Mouse (Mus musculus): Measurements from ENCODE around the gene Dock1. TPM values are rescaled to one million over a fixed set of nuclear protein-coding genes. Genes with fewer than 3 reads are reported as not detected.
A peak's percentile ranks its signal among the peaks of the same experiment; 100 is the strongest.

Dock1 gene
- polyA plus RNA-seq, 1 experiment from 2014 or later = 18.4 TPM

- Histone ChIP-seq H3K4me2 (replicated peaks) (no peak overlapping the region), H3K36me3 (no peaks in the 10 kb centered on the region), H3K9ac (no peak overlapping the region), H3K4me1 (peaks cover 8% of the 10 kb centered on the region; the same call in 1 of the 2 replicates), H3K27me3 (replicated peaks) (no peaks in the 10 kb centered on the region), H3K27ac (no peak overlapping the region), H3K9me3 (no peaks in the 10 kb centered on the region), H3K4me3 (no peak overlapping the region)
- no peak for ATAC-seq (ENCODE audit: low FRiP score, low read depth)
- 69% methylated on average over 6 of the region's 6 CpGs for WGBS
Measured at GRCm38 (mm10) chr7:134880431-134880830, 210.0 kb downstream of the Dock1 start.

GRCm38 (mm10) chr7:134883516-134883915 lies 213.1 kb downstream of the Dock1 start:
- Histone ChIP-seq H3K9ac (no peak overlapping the region), H3K4me3 (no peak overlapping the region), H3K4me2 (replicated peaks) (no peak overlapping the region), H3K4me1 (peaks cover 8% of the 10 kb centered on the region; the same call in 1 of the 2 replicates), H3K36me3 (no peaks in the 10 kb centered on the region), H3K27me3 (replicated peaks) (no peaks in the 10 kb centered on the region), H3K27ac (no peak overlapping the region), H3K9me3 (no peaks in the 10 kb centered on the region)
- ATAC-seq (ENCODE audit: low FRiP score, low read depth) = no peak
- WGBS = 47% methylated on average over 6 of the region's 6 CpGs

DNA sequence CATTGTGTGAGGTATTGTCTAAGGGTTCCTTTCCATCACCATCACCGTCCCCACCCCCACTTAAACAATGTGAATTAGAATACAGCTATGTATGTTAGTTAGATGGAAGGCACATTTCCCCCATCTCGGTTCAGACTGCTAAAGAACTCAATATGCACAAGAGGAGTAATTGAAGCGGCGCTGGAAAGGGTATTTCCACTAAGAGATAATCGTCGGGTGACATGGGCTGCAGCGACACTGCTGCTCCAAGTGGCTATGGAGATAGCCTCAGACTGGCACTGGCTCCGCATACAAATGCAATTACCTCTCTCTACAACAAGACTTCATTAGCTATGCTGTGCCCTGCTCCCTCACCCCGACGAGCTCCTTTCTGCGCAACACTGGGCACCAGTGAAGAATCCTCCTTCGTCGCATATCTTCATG lies 222.0 kb downstream of the Dock1 start:
- no peaks in the 10 kb centered on the region for H3K27me3 ChIP-seq (replicated peaks)
- ATAC-seq (ENCODE audit: low FRiP score, low read depth) = 0 out of 2 replicates have a peak, but pooled peaks have one; percentile 29
- no peak overlapping the region for H3K9ac ChIP-seq
- 71% methylated on average over 13 of the region's 13 CpGs for WGBS
- H3K36me3 ChIP-seq = no peaks in the 10 kb centered on the region
- H3K27ac ChIP-seq = no peak overlapping the region
- no peaks in the 10 kb centered on the region for H3K4me1 ChIP-seq
- no peak overlapping the region for H3K4me3 ChIP-seq
- no peaks in the 10 kb centered on the region for H3K9me3 ChIP-seq
- H3K4me2 ChIP-seq (replicated peaks) = no peak overlapping the region

DNA sequence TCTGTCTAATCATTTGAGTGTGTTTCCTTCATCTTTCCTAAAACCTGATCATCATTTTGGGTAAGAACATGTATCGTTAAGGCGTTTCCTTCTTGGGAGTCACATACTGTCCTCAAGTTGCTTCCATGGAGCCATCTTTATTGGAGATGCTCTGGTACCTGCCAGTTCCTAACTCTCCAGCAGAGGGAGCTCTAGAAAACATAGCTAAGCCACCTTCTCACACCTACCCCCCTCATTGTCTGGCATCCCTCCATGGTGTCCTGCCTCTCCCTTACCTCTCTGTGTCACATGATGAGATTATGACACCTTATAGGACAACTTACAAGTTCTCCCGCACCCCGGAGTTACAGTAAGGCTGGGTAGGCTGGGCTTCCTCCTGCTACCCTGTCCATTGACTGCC lies 222.5 kb downstream of the Dock1 start:
- no peak overlapping the region for H3K27ac ChIP-seq
- H3K27me3 ChIP-seq (replicated peaks) = no peaks in the 10 kb centered on the region
- no peaks in the 10 kb centered on the region for H3K36me3 ChIP-seq
- 92% methylated on average over 4 of the region's 4 CpGs for WGBS
- H3K4me1 ChIP-seq = no peaks in the 10 kb centered on the region
- ATAC-seq (ENCODE audit: low FRiP score, low read depth) = no peak
- H3K4me2 ChIP-seq (replicated peaks) = no peak overlapping the region
- H3K9ac ChIP-seq = no peak overlapping the region
- no peak overlapping the region for H3K4me3 ChIP-seq
- no peaks in the 10 kb centered on the region for H3K9me3 ChIP-seq

- Histone ChIP-seq H3K27ac (no peak overlapping the region), H3K36me3 (no peaks in the 10 kb centered on the region), H3K4me3 (no peak overlapping the region), H3K9me3 (no peaks in the 10 kb centered on the region), H3K4me2 (replicated peaks) (no peak overlapping the region), H3K27me3 (replicated peaks) (no peaks in the 10 kb centered on the region), H3K9ac (no peak overlapping the region), H3K4me1 (no peaks in the 10 kb centered on the region)
- ATAC-seq (ENCODE audit: low FRiP score, low read depth) = no peak
- WGBS = 82% methylated on average over 2 of the region's 2 CpGs
Measured at GRCm38 (mm10) chr7:134894604-134895003, 224.2 kb downstream of the Dock1 start.

GRCm38 (mm10) chr7:134899462-134899861 lies 229.0 kb downstream of the Dock1 start:
- Histone ChIP-seq H3K4me3 (no peak overlapping the region), H3K4me1 (no peaks in the 10 kb centered on the region), H3K27me3 (replicated peaks) (no peaks in the 10 kb centered on the region), H3K9me3 (no peaks in the 10 kb centered on the region), H3K27ac (no peak overlapping the region), H3K4me2 (replicated peaks) (no peak overlapping the region), H3K9ac (no peak overlapping the region), H3K36me3 (no peaks in the 10 kb centered on the region)
- WGBS = 89% methylated on average over 2 of the region's 2 CpGs
- no peak for ATAC-seq (ENCODE audit: low FRiP score, low read depth)

DNA sequence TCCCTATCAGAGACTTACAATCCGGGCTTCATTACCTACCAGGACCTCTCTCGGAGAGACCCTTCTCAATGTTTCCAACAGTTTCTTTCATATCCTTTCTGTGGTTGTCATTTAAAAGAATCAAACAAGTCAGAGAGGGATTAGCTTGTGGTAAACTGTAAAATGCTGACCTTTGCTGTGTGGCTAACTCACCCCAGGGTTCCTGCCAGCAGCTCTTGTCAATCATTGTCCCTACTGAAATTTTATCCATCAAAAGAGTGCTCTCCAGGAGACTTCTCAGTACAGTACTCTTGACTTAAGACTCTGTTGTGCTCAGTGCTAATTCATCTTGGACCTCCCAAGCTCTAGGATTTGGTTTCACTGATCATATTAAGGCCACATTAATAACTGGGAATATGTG lies 231.5 kb downstream of the Dock1 start:
- no peaks in the 10 kb centered on the region for H3K9me3 ChIP-seq
- no peaks in the 10 kb centered on the region for H3K36me3 ChIP-seq
- no peaks in the 10 kb centered on the region for H3K27me3 ChIP-seq (replicated peaks)
- no peak for ATAC-seq (ENCODE audit: low FRiP score, low read depth)
- no peak overlapping the region for H3K27ac ChIP-seq
- H3K4me3 ChIP-seq = no peak overlapping the region
- no peak overlapping the region for H3K4me2 ChIP-seq (replicated peaks)
- H3K4me1 ChIP-seq = no peaks in the 10 kb centered on the region
- 83% methylated on average over 2 of the region's 2 CpGs for WGBS
- H3K9ac ChIP-seq = no peak overlapping the region

- Histone ChIP-seq H3K9me3 (no peaks in the 10 kb centered on the region), H3K4me3 (no peak overlapping the region), H3K4me1 (0 out of 2 replicates have a peak, but pooled peaks cover 6% of the 10 kb centered on the region), H3K9ac (no peak overlapping the region), H3K4me2 (replicated peaks) (no peak overlapping the region), H3K36me3 (no peaks in the 10 kb centered on the region), H3K27ac (no peak overlapping the region), H3K27me3 (replicated peaks) (peaks cover 5% of the 10 kb centered on the region; the same call in 1 of the 2 replicates)
- 61% methylated on average over 2 of the region's 2 CpGs for WGBS
- ATAC-seq (ENCODE audit: low FRiP score, low read depth) = no peak
Measured at GRCm38 (mm10) chr7:134931886-134932285, 261.4 kb downstream of the Dock1 start.

DNA sequence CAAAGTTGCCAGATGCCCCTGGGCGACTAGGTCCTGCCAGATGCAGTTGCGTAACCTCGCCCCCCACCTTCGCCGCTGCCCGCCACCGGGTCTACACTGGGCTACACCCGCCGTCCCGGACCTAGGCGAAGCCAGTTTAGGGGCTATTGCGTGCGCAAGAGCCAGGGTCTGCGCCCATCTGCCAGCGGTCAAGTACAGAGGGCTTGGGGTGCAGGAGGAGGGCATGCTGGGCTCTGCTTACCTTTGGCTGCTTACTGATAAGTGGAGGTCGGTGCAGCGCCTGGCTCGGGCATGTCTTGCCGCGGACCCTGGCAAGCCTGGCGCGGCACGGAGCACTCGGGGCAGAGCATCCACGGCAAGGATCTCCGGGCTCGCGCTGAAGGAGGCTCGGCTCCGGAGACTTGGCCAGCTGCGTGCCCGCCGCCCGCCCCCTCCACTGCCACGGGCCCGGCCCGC lies 267.0 kb downstream of the Dock1 start:
- peaks cover 33% of the 10 kb centered on the region for H3K27me3 ChIP-seq (replicated peaks)
- ATAC-seq (ENCODE audit: low FRiP score, low read depth) = peak; percentile 44; the same call in 1 of the 2 replicates
- H3K27ac ChIP-seq = no peak overlapping the region
- 1% methylated on average over 37 of the region's 37 CpGs for WGBS
- no peaks in the 10 kb centered on the region for H3K9me3 ChIP-seq
- H3K36me3 ChIP-seq = no peaks in the 10 kb centered on the region
- H3K4me2 ChIP-seq (replicated peaks) = peak overlapping the region; percentile 95
- H3K4me1 ChIP-seq = peaks cover 19% of the 10 kb centered on the region
- H3K4me3 ChIP-seq = peak overlapping the region; percentile 59
- H3K9ac ChIP-seq = peak overlapping the region; percentile 61

GRCm38 (mm10) chr7:134937927-134938609 lies 267.6 kb downstream of the Dock1 start, which contains the start of gene Fam196a:
TSS of gene Fam196a (minus strand) at chr7:134938430.
- peak within 1 kb of the TSS; percentile 95 for H3K4me2 ChIP-seq (replicated peaks)
- H3K9me3 ChIP-seq = no peaks in the 10 kb centered on the region
- H3K27me3 ChIP-seq (replicated peaks) = peaks cover 33% of the 10 kb centered on the region
- H3K36me3 ChIP-seq = no peaks in the 10 kb centered on the region
- H3K4me1 ChIP-seq = peaks cover 19% of the 10 kb centered on the region
- peak within 1 kb of the TSS; percentile 61 for H3K9ac ChIP-seq
- under 1% methylated on average over 61 of the region's 71 CpGs for WGBS
- peak; percentile 87 for ATAC-seq (ENCODE audit: low FRiP score, low read depth)
- H3K27ac ChIP-seq = no peak within 1 kb of the TSS
- H3K4me3 ChIP-seq = peak within 1 kb of the TSS; percentile 59

- 93% methylated on average over 6 of the region's 6 CpGs for WGBS
- no peak overlapping the region for H3K9ac ChIP-seq
- no peak overlapping the region for H3K4me2 ChIP-seq (replicated peaks)
- no peaks in the 10 kb centered on the region for H3K9me3 ChIP-seq
- ATAC-seq (ENCODE audit: low FRiP score, low read depth) = no peak
- peaks cover 13% of the 10 kb centered on the region for H3K4me1 ChIP-seq
- no peaks in the 10 kb centered on the region for H3K36me3 ChIP-seq
- peaks cover 28% of the 10 kb centered on the region for H3K27me3 ChIP-seq (replicated peaks)
- H3K4me3 ChIP-seq = no peak overlapping the region
- no peak overlapping the region for H3K27ac ChIP-seq
Measured at GRCm38 (mm10) chr7:134941891-134942290, 271.4 kb downstream of the Dock1 start.

DNA sequence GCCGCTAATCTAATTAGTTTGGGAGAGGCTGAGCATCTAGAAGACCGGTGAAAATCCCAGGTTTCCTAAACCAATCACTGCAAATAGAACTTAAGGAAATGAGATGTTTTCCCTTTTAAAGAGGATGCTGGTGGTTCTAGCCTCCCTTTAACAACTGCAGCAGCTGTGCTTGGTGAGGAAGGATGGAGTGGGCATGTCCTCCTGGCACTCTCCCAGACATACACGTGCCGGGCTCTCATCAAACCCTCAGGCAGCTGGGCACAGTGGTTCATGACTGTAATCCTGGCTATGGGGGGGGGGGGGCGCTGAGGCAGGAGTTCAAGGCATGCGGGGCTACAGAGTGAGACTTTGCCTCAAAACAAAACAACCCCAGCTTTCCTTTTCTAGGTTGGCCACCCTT lies 272.6 kb downstream of the Dock1 start:
- H3K27me3 ChIP-seq (replicated peaks) = peaks cover 16% of the 10 kb centered on the region
- H3K4me3 ChIP-seq = no peak overlapping the region
- H3K27ac ChIP-seq = no peak overlapping the region
- H3K4me1 ChIP-seq = peaks cover 5% of the 10 kb centered on the region
- H3K4me2 ChIP-seq (replicated peaks) = no peak overlapping the region
- ATAC-seq (ENCODE audit: low FRiP score, low read depth) = no peak
- no peak overlapping the region for H3K9ac ChIP-seq
- WGBS = 74% methylated on average over 6 of the region's 6 CpGs
- H3K9me3 ChIP-seq = no peaks in the 10 kb centered on the region
- H3K36me3 ChIP-seq = no peaks in the 10 kb centered on the region

GRCm38 (mm10) chr7:134943701-134944100 lies 273.2 kb downstream of the Dock1 start:
- H3K9me3 ChIP-seq = no peaks in the 10 kb centered on the region
- H3K4me2 ChIP-seq (replicated peaks) = no peak overlapping the region
- no peaks in the 10 kb centered on the region for H3K36me3 ChIP-seq
- H3K4me1 ChIP-seq = no peaks in the 10 kb centered on the region
- H3K9ac ChIP-seq = no peak overlapping the region
- no peak overlapping the region for H3K4me3 ChIP-seq
- WGBS = 80% methylated on average over 7 of the region's 7 CpGs
- H3K27ac ChIP-seq = no peak overlapping the region
- H3K27me3 ChIP-seq (replicated peaks) = peaks cover 12% of the 10 kb centered on the region; the same call in 1 of the 2 replicates
- ATAC-seq (ENCODE audit: low FRiP score, low read depth) = no peak
